Mouse (Mus musculus): ENCODE results near the gene Hils1.

Hils1 gene

DNA sequence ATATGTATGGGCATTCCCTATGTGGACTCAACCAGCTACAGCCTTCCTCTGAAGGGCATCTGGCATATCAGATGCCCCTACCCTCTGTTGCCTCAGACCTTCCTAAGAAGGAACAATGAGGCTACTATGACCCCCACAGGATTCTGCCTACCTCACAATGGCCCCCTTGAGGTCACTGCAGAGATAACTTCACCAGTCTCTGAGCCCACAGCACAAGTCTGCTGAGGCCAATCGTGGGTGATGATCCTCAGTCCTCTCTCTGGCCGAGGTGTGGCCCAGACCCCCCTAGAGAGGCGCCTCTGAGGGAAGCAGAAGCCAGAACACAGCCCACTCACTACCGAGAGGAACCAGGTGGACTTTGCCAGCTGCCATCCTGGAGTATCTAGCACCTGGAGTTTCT lies at the start of gene Hils1:
Hils1 (plus strand) TSS at position 175 of the 400 bp plus-strand sequence.
- no peak for DNase-seq

DNA sequence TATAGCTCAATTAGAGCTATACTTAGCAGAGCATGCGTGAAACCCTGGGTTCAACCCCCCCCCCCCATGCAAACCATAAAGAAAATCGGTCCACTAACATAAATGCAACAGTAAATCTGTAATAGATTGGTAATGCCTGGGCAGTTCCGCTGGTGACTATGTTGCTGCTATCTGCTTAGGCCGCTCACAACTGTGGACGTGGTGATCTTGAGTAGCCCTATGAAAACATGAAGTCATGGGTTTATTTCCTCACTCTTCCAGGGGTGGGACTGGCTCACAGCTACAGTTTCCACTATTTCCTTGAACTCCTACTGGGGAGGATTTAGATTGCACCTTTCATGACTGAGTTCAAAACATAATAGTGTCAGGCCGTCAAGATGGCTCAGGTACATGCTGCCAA lies 49.7 kb upstream of the Hils1 start:
- DNase-seq = peak; percentile 88

DNA sequence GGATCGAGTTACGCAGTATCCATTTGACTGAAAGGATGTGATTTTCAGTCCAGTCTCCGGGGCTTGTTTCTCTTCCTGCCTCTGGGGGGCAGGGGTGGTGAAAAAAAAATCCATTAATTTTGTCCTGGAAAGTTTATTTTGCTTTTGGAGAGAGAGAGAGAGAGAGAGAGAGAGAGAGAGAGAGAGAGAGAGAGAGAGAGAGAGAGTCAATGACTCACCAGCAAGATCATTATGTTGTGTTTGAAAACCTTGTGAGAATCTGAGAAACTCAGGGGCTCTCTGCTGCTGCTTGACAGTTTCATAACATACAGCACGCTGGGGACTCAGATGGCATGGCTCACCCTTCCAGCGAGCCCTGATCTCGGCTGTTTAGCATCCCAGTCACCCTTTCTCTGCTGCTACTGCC lies 46.4 kb upstream of the Hils1 start:
- peak; percentile 82 for DNase-seq

DNA sequence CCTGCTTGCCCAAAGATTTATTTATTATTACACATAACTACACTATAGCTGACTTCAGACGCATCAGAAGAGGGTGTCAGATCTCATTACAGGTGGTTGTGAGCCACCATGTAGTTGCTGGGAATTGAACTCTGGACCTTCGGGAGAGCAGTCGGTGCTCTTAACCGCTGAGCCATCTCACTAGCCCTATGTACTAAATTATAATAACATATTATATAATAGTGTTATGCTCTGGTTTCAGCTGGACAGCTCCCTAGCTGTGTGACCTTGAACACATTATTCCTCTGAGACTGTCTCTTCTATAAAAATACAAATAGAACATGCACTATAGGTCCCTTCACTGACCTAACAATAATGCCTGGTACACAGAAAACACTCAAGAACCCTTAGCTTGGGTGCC lies 42.4 kb upstream of the Hils1 start:
- peak; percentile 55 for DNase-seq

DNA sequence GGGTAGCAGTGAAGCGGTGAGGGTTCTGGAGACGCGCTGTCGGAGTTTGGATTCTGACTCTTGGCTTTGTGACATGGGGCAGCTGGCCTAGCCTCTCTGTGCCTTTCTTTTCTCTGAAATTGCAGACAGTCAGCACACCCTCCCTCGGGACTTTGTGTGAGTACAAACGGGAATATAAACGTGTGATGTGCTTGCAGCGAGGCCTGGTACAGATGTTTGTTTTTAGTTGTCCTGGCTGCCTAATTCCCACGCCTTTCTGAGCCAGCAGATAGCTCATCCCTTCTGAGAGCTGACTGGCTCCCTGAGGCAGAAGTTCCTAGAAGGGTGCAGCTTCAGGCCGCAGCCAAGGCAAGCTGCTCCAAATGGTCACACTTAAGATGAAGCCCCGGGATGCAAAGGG lies 41.0 kb upstream of the Hils1 start:
- peak; percentile 93 for DNase-seq

DNA sequence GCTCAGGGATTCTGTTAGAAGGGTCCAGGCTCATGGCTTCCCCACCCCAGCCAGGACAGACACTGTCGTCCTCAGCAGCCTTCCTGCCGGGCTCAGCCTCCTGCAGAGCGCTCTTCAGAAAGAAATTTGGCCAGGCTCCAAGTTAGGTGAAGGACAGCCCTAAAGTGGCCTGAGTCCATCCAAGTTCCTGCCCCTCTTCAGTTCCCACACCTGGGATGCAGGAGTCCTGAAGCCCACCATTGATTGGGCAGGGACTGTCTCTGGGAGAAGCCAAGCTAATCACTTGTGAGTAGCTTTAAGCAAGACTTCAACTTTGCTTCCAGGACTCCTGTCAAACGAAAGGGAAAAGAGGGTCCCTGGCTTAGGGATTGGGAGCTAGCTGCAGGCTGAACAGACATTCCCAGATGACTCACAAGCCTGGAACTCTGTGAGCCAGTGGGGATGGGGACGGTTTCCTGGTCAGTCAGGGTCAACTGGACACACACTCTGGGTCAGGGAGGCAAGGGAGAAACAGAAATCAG lies 39.6 kb upstream of the Hils1 start:
- DNase-seq = peak; percentile 93

DNA sequence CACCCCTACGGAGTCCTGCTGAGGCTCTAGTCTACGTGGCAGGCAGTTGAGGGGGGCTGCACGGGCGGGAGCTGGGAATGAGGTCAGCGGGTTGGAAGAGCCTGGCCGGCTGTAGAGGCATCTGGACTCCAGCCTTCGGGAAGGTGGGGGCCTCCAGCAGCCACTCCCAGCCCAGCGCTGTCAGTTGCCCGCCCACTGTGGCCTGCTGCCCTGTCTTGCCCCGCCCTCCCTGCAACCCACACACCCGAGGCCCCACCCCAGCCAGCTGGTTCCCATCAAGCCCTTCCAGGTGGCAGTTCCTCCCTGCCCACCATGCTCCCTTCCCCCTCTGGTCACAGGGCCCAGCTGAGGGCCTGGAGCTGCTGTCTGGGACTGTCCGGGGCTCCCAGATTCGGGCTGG lies 38.6 kb upstream of the Hils1 start:
- peak; percentile 99 for DNase-seq

DNA sequence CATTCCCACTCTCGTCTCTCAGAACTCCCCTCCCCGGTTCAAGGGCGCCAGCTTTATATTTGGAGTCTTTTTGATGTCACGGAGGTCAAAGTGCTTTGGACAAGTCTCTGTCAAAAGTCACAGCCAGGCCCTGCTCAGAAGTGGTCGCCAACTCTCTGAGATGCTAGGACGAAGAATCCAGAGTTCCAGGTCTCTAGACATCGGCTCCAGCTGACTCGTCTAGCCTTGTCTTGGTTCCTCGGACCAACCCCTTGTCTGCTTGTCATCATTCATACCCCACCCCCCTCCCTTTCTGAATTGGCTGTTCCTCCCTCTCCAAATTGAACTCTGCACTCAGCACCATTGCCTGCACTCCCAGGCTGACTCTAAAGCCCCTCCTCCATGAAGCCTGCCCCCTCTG lies 37.8 kb upstream of the Hils1 start:
- DNase-seq = peak; percentile 91

DNA sequence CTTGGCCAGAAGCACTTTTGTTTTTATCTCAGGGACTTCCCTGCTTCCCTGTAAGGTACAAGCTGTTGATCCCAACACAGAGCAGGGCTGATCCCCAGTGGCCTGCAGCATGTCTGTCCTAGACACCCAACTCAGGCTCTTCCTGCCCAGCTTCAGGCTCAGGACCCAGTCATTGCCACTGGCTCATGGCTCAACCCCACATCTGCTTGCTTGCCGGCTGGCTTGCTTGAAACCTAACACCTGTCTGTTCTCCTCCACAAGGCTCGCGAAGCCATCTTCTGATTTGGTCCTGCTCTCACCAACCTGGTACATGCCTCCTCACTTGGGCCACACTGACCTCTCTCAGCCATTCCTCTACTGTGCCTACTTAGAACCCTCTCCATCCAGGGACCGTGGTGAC lies 37.2 kb upstream of the Hils1 start:
- no peak for DNase-seq

DNA sequence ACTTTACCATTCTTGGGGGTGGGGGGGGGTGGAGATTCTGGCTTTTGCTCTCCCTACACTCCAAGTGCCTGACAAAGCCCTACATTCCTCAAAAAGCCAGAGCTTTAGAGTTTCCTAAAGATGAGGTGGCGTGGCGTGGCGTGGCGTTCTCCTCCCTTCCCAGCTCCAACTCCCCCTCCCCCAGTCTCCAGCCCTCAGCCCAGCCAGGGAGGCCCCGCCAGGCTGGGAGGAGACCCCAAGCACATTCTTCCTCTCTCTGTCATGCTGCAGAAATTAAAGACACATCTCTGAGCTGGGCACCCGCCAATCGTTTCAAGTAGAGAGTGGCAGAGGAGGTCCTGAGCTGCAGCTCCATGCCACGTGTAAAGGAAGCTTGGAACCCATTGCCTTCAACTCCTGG lies 33.8 kb upstream of the Hils1 start:
- DNase-seq = peak; percentile 92

DNA sequence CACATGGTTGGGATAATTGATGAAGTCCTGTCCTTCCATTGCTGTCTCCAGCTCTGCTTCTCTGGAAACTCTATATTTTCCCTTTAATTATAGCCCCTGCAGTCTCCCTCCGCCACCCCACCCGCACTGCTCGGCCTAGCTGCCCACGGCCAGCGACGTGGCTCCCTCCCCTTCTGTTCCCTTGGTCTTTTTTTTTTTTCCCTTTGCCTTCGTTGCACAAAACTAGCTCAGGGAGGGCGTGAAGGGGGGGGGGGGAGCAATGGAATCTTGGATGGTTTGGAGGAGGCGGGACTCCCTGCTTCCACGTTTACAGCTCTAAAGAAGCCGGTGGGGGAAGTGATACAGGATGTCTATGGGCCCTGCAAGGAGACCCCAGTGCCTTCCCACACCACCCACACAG lies 32.9 kb upstream of the Hils1 start:
- DNase-seq = no peak

DNA sequence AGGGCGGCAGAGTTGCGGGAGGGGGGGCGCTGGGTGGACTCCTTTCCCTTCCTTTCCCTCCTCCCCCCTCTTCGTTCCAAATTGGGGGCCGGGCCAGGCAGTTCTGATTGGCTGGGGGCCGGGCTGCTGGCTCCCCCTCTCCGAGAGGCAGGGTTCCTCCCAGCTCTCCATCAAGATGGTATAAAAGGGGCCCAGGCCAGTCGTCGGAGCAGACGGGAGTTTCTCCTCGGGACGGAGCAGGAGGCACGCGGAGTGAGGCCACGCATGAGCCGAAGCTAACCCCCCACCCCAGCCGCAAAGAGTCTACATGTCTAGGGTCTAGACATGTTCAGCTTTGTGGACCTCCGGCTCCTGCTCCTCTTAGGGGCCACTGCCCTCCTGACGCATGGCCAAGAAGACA lies 31.3 kb upstream of the Hils1 start, which contains the start of gene Col1a1:
Col1a1 (plus strand) TSS at position 180 of the 400 bp plus-strand sequence.
- DNase-seq = peak; percentile 99

DNA sequence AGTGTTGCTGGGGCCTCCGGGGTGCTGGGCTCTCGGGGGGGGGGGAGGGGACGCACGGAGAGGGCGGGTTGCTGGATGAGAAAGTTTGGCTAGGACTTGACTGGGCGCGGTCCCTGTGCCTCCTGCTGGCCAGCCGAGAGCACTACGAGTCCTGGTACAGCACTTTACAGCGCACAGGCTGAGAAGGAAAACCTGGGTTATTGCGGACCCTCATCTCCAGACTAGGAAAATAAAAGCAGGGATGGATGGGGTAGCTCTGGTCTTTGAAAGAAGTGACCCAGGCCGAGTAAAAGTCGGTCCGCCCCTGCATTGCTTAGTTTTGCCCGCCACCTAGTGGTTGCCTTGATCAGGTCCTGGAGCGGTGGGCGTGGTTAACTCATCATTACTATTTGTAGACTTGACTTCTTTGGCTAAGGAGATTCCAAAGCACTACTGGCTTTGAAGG lies 30.5 kb upstream of the Hils1 start:
- peak; percentile 98 for DNase-seq

DNA sequence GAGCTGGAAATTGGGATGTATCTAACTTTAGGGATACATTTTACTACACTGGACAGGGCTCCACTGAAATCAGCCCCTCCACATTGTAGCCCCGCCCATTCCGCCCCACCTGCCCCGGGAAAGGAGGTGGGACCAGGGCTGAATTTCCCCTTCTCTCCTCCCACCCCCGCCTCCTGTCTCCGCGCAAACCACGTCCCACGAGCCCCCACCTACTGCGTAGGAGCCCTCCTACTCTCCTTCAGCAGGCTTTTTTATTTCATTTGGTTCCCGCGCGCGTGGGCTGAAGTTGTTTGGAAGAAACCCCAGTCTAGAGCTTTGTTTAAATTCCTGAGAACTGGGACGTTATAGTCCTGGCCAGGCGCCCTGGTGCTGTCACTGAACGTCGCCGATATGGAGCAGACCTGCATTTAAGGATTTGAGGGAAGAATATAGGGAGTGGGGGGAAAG lies 30.0 kb upstream of the Hils1 start:
- peak; percentile 94 for DNase-seq

DNA sequence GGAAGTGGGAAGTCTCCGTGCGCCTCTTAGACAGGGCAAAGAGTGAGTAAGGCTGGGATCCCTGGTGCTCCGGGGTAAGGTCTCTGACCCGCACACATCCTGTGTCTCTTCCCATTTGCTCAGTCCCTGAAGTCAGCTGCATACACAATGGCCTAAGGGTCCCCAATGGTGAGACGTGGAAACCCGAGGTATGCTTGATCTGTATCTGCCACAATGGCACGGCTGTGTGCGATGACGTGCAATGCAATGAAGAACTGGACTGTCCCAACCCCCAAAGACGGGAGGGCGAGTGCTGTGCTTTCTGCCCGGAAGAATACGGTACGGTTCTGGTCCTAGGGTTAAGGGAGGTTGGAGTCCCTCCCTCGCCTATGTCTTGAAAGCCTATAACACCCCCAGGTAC lies 29.6 kb upstream of the Hils1 start:
- DNase-seq = peak; percentile 90

DNA sequence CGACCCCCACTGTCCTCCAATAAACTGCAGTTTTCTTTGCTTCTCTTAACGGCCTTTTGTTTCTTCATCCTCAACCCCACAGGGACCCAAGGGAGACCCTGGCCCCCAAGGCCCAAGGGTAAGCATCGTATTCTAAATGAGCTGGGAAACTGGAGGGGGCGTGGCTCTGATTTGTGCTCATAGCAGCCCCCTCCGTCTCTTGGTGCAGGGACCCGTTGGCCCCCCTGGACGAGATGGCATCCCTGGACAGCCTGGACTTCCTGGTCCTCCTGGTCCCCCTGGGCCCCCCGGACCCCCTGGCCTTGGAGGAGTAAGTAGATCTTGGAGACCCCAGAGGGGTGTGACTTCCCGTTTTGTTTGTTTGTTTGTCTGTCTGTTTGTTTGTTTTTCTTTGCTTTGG lies 29.1 kb upstream of the Hils1 start:
- peak; percentile 92 for DNase-seq

DNA sequence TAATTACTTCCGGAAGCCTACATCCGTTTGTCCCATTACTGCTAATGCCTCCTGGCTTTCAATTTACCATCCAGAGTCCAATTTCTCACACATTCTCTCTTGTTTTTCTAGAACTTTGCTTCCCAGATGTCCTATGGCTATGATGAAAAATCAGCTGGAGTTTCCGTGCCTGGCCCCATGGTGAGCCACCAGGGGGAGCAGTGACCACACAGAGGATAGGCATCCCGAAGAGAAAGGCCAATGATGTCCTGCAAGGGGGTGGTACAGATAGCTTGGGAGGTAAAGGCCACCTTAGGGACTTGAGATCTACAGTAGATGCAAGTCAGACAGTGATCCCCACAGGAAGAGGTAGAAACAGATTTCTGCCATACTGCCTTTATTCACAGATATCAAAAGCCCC lies 28.1 kb upstream of the Hils1 start:
- peak; percentile 96 for DNase-seq

DNA sequence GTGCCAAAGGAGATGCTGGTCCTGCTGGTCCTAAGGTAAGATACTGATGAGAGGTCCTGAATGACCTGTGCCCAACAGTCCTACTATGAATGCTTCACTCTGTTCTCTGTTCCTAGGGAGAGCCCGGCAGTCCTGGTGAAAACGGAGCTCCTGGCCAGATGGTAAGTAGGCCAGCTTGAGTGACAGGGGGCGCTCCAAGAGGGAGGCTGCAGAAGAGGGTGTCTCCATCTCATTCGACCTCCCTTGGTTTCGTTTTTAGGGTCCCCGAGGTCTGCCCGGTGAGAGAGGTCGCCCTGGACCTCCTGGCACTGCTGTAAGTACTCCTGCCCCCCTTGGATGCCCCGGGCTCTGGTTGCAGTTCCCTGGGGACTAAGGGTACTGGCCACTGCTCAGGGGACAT lies 26.3 kb upstream of the Hils1 start:
- no peak for DNase-seq

DNA sequence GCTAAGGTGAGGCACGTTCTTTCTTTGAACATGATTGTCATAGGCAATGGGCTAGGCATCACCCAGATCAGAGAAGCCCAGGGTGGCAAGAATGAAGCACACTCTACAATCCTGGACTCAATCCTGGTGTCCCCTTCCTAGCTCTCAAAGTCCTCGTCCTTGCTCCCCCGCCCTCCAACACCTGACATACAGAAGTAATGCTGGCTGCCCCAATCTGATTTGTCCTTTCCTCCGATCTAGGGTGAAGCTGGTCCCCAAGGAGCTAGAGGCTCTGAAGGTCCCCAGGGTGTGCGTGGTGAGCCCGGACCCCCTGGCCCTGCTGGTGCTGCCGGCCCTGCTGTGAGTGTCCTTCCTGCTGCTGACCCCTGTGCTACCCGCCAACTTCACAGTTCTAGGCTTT lies 25.6 kb upstream of the Hils1 start:
- no peak for DNase-seq

DNA sequence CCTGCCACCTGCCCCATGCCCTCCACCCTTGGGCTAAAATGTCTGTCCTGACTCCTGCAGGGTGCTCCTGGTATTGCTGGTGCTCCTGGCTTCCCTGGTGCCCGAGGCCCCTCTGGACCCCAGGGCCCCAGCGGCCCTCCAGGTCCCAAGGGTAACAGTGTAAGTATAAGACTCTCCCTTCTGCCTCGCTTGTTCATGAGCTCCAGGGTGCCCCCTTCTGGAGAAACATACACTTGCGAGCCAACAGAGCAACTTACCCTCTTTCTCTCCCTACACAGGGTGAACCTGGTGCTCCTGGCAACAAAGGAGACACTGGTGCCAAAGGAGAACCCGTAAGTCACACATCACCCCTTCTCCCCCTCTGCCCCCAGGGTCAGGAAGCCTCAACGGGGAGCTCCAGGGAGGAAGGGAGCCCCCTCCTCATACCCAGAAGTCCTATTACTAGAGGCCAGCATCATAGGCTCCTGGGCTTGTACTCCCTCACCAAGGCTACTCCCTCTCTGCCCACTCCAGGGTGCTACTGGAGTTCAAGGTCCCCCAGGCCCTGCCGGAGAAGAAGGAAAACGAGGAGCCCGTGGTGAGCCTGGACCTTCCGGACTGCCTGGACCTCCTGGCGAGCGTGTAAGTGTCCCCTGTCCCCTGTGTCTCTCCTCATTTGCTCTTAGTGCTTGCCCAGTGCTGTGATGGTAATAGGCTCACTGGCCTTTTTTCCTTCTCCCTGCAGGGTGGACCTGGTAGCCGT lies 24.9 kb upstream of the Hils1 start:
- DNase-seq = peak; percentile 91

DNA sequence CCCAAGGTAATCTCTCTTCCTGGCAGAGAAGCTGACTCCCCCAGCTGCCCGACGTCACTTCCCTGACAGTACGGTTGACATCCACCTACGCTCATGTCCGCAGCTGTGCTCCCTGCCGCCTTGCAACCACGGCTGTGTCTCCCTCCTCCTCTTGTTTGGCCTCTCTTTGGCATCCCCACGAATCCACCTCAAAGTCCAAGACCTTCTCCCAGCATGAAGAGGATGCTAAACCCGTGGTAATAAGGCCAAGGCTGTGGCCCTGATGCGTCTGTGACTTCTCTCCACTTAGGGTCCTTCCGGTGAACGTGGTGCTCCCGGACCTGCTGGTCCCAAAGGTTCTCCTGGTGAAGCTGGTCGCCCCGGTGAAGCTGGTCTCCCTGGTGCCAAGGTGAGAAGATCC lies 24.3 kb upstream of the Hils1 start:
- peak; percentile 91 for DNase-seq

DNA sequence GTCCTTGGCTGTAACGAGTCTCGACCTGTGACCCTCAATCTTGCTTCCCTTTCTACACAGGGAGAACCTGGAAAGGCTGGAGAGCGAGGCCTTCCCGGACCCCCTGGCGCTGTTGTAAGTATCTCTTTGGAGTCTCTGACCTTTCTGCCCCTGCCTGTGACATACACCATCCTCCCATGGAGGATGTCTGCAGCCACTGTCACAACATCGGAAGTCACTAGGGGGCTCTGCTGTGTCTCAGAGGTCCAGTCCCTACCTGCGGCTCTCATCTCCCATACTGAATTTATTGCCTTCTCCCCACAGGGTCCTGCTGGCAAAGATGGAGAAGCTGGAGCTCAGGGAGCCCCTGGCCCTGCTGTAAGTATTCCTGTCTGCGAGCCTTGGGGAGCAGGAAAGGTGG lies 23.1 kb upstream of the Hils1 start:
- DNase-seq = no peak

DNA sequence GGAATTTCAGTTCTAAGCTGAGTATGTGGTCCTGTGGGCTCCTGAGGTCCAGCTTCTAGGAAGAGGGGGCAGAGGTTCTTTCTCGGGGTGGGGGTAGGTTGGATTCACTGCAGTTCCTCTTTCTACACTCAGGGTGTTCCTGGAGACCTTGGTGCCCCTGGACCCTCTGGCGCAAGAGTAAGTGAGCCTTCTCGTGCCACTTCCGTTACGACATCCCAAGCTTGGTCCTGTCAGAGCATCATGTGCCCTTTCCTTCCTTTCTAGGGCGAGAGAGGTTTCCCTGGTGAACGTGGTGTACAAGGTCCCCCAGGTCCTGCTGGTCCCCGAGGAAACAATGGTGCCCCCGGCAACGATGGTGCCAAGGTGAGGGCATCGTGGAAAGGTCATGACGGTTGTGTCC lies 22.2 kb upstream of the Hils1 start:
- DNase-seq = no peak

DNA sequence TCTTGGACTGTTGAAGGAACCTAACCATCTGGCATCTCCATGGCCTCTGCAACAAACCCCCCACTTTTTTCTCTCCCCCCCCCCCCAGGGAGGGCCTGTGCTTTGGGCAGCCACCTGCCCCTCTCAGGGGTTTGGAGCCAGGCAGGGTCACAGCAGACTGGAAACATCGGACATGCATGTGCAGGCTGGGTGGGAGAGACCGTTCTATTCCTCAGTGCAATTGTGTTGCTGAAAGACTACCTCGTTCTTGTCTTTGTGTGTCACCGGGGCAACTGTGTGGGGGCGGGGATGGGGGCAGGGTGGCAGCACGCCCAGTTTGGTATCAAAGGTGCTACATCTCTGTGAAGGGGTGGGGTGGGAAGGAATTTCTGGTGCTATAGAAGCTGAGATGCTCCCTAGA lies 15.2 kb upstream of the Hils1 start:
- DNase-seq = no peak

DNA sequence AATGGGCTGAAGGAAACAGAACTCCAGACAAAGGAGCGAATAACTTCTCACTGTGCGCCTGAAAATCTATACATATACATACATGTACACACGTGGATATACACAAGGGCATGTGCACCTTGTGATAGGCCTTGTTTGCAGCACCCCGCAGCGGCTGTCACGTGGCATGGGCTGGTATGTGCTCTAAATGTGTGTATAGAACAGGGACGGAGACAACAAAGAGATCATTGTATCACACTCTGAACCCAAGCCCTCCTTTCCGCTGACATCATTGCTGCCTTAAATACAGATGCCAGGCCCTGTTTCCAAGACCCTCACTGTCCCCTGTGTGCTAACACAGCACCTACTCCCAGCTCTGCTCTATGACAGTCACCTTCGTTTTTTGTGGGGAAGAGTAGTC lies 12.3 kb upstream of the Hils1 start:
- no peak for DNase-seq

Measured in heart, adult 11 months (tissue).